Mouse (Mus musculus): Measurements from ENCODE around the gene Arhgap42.

Gene Arhgap42

GRCm38 (mm10) chr9:9214296-9214695 is 24.6 kb downstream of the Arhgap42 start:
- in situ Hi-C loops (cut with MboI; ENCODE audit: low pct_unique_long_range_greater_than_20kb in 1 of 2, low sequenced_read_pairs in 2 of 2, unreplicated experiment in 1 of 2) = no loop called here

- in situ Hi-C loops (cut with MboI; ENCODE audit: low pct_unique_long_range_greater_than_20kb in 1 of 2, low sequenced_read_pairs in 2 of 2, unreplicated experiment in 1 of 2) = no loop called here
These were observed 27.4 kb downstream of the Arhgap42 start for GRCm38 (mm10) chr9:9211411-9212087.

- in situ Hi-C loops (cut with MboI; ENCODE audit: low pct_unique_long_range_greater_than_20kb in 1 of 2, low sequenced_read_pairs in 2 of 2, unreplicated experiment in 1 of 2) = no loop called here
These were observed 28.4 kb downstream of the Arhgap42 start for GRCm38 (mm10) chr9:9210464-9210863.

- in situ Hi-C loops (cut with MboI; ENCODE audit: low pct_unique_long_range_greater_than_20kb in 1 of 2, low sequenced_read_pairs in 2 of 2, unreplicated experiment in 1 of 2) = no loop called here
These were observed 30.7 kb downstream of the Arhgap42 start for GRCm38 (mm10) chr9:9208205-9208604.

GRCm38 (mm10) chr9:9207251-9207650 is 31.6 kb downstream of the Arhgap42 start:
- in situ Hi-C loops (cut with MboI; ENCODE audit: low pct_unique_long_range_greater_than_20kb in 1 of 2, low sequenced_read_pairs in 2 of 2, unreplicated experiment in 1 of 2) = no loop called here

- in situ Hi-C loops (cut with MboI; ENCODE audit: low pct_unique_long_range_greater_than_20kb in 1 of 2, low sequenced_read_pairs in 2 of 2, unreplicated experiment in 1 of 2) = no loop called here
These were observed 38.0 kb downstream of the Arhgap42 start for GRCm38 (mm10) chr9:9200827-9201388.

GRCm38 (mm10) chr9:9199170-9199841 is 39.6 kb downstream of the Arhgap42 start:
- in situ Hi-C loops (cut with MboI; ENCODE audit: low pct_unique_long_range_greater_than_20kb in 1 of 2, low sequenced_read_pairs in 2 of 2, unreplicated experiment in 1 of 2) = no loop called here

GRCm38 (mm10) chr9:9198645-9199044 is 40.3 kb downstream of the Arhgap42 start:
- in situ Hi-C loops (cut with MboI; ENCODE audit: low pct_unique_long_range_greater_than_20kb in 1 of 2, low sequenced_read_pairs in 2 of 2, unreplicated experiment in 1 of 2) = no loop called here

GRCm38 (mm10) chr9:9196046-9196445 is 42.9 kb downstream of the Arhgap42 start:
- in situ Hi-C loops (cut with MboI; ENCODE audit: low pct_unique_long_range_greater_than_20kb in 1 of 2, low sequenced_read_pairs in 2 of 2, unreplicated experiment in 1 of 2) = no loop called here

- in situ Hi-C loops (cut with MboI; ENCODE audit: low pct_unique_long_range_greater_than_20kb in 1 of 2, low sequenced_read_pairs in 2 of 2, unreplicated experiment in 1 of 2) = no loop called here
These were observed 44.4 kb downstream of the Arhgap42 start for GRCm38 (mm10) chr9:9194496-9194895.

- in situ Hi-C loops (cut with MboI; ENCODE audit: low pct_unique_long_range_greater_than_20kb in 1 of 2, low sequenced_read_pairs in 2 of 2, unreplicated experiment in 1 of 2) = no loop called here
These were observed 46.2 kb downstream of the Arhgap42 start for GRCm38 (mm10) chr9:9192716-9193115.

GRCm38 (mm10) chr9:9190835-9191234 is 48.1 kb downstream of the Arhgap42 start:
- in situ Hi-C loops (cut with MboI; ENCODE audit: low pct_unique_long_range_greater_than_20kb in 1 of 2, low sequenced_read_pairs in 2 of 2, unreplicated experiment in 1 of 2) = no loop called here

GRCm38 (mm10) chr9:9188167-9188566 is 50.7 kb downstream of the Arhgap42 start:
- in situ Hi-C loops (cut with MboI; ENCODE audit: low pct_unique_long_range_greater_than_20kb in 1 of 2, low sequenced_read_pairs in 2 of 2, unreplicated experiment in 1 of 2) = no loop called here

- in situ Hi-C loops (cut with MboI; ENCODE audit: low pct_unique_long_range_greater_than_20kb in 1 of 2, low sequenced_read_pairs in 2 of 2, unreplicated experiment in 1 of 2) = no loop called here
These were observed 61.2 kb downstream of the Arhgap42 start for GRCm38 (mm10) chr9:9177745-9178144.

GRCm38 (mm10) chr9:9174924-9175323 is 64.0 kb downstream of the Arhgap42 start:
- in situ Hi-C loops (cut with MboI; ENCODE audit: low pct_unique_long_range_greater_than_20kb in 1 of 2, low sequenced_read_pairs in 2 of 2, unreplicated experiment in 1 of 2) = no loop called here

- in situ Hi-C loops (cut with MboI; ENCODE audit: low pct_unique_long_range_greater_than_20kb in 1 of 2, low sequenced_read_pairs in 2 of 2, unreplicated experiment in 1 of 2) = no loop called here
These were observed 64.7 kb downstream of the Arhgap42 start for GRCm38 (mm10) chr9:9174206-9174605.

- in situ Hi-C loops (cut with MboI; ENCODE audit: low pct_unique_long_range_greater_than_20kb in 1 of 2, low sequenced_read_pairs in 2 of 2, unreplicated experiment in 1 of 2) = no loop called here
These were observed 65.8 kb downstream of the Arhgap42 start for GRCm38 (mm10) chr9:9173091-9173490.

- in situ Hi-C loops (cut with MboI; ENCODE audit: low pct_unique_long_range_greater_than_20kb in 1 of 2, low sequenced_read_pairs in 2 of 2, unreplicated experiment in 1 of 2) = no loop called here
These were observed 67.6 kb downstream of the Arhgap42 start for GRCm38 (mm10) chr9:9171146-9171816.

- in situ Hi-C loops (cut with MboI; ENCODE audit: low pct_unique_long_range_greater_than_20kb in 1 of 2, low sequenced_read_pairs in 2 of 2, unreplicated experiment in 1 of 2) = no loop called here
These were observed 73.2 kb downstream of the Arhgap42 start for GRCm38 (mm10) chr9:9165641-9166063.

Measured in mouse embryonic stem cell (cell line).